Comparison of ENCODE assay signal across 8 mouse cellular contexts in genomic region chr1:182140370-182140769, GRCm38 (mm10). TPM values are rescaled to one million over a fixed set of nuclear protein-coding genes. Genes with fewer than 3 reads are reported as not detected.
DNase-seq lines count a peak whose midpoint lies in the region; ATAC-seq lines count a peak whose summit lies in the region.

No protein-coding gene starts in this region.

- no peaks in the 10 kb centered on the region for H3K9me3 ChIP-seq in embryonic facial prominence, embryonic 12.5 days
- H3K9me3 ChIP-seq in limb, embryonic 13.5 days: no peaks in the 10 kb centered on the region

- no peak overlapping the region for H3K4me3 ChIP-seq in embryonic facial prominence, embryonic 12.5 days
- H3K4me3 ChIP-seq in limb, embryonic 13.5 days: no peak overlapping the region

- WGBS in embryonic facial prominence, embryonic 12.5 days: under 1% methylated on average over 6 of the region's 6 CpGs
- 2% methylated on average over 6 of the region's 6 CpGs for WGBS in limb, embryonic 13.5 days

- peak overlapping the region; percentile 25; the same call in 1 of the 2 replicates for H3K4me2 ChIP-seq in embryonic facial prominence, embryonic 12.5 days (replicated peaks)
- H3K4me2 ChIP-seq in limb, embryonic 13.5 days (replicated peaks): peak overlapping the region; percentile 40

- H3K9ac ChIP-seq in embryonic facial prominence, embryonic 12.5 days: no peak overlapping the region
- no peak overlapping the region; the same call in 1 of the 2 replicates for H3K9ac ChIP-seq in limb, embryonic 13.5 days

- H3K4me1 ChIP-seq in embryonic facial prominence, embryonic 12.5 days: peaks cover 8% of the 10 kb centered on the region; the same call in 1 of the 2 replicates
- H3K4me1 ChIP-seq in limb, embryonic 13.5 days: peaks cover 19% of the 10 kb centered on the region; the same call in 1 of the 2 replicates

- no peaks in the 10 kb centered on the region for H3K27me3 ChIP-seq in embryonic facial prominence, embryonic 12.5 days
- no peaks in the 10 kb centered on the region for H3K27me3 ChIP-seq in limb, embryonic 13.5 days

- no peak for ATAC-seq in embryonic facial prominence, embryonic 12.5 days (ENCODE audit: insufficient number of reproducible peaks, insufficient read depth, low FRiP score, low TSS enrichment)
- ATAC-seq in limb, embryonic 13.5 days (ENCODE audit: low FRiP score, low read depth): peak; percentile 58; the same call in 1 of the 2 replicates

- no peaks in the 10 kb centered on the region for H3K36me3 ChIP-seq in embryonic facial prominence, embryonic 12.5 days
- H3K36me3 ChIP-seq in limb, embryonic 13.5 days: no peaks in the 10 kb centered on the region

- DNase-seq in urinary bladder, adult 18-20 months (ENCODE audit: low spot score in 2 of 2): peak; percentile 34 to 64
- DNase-seq in urinary bladder, postnatal 10 days (ENCODE audit: low spot score): no peak
- peak; percentile 72 for DNase-seq in heart, adult 8-10 months (ENCODE audit: low spot score)
- DNase-seq in kidney, adult 9 months: peak; percentile 77
- peak; percentile 30 to 59 for DNase-seq in monocyte, adult 2 months (ENCODE audit: low read depth in 1 of 2, low spot score in 2 of 2)
- DNase-seq in spleen, postnatal 14 days (ENCODE audit: low spot score in 2 of 2): peak; percentile 47 to 69

- H3K27ac ChIP-seq in embryonic facial prominence, embryonic 12.5 days: no peak overlapping the region
- no peak overlapping the region for H3K27ac ChIP-seq in limb, embryonic 13.5 days

RNA-seq across cellular contexts. Expression of gene Srp9, which starts 15.8 kb away (rescaled TPM):
- polyA plus RNA-seq in embryonic facial prominence, embryonic 12.5 days (2016; fragmentation: Nextera tagmentation; extraction: Ambion mirVana): 166 and 167 TPM in 2 replicates
- total RNA-seq in heart, adult 8-10 months (2022): 10 to 100 TPM; 42.7 to 54.0 (median 47.9) TPM
- 165 and 173 TPM in 2 replicates for polyA plus RNA-seq in limb, embryonic 13.5 days (2015; fragmentation: Nextera tagmentation; extraction: Ambion mirVana)

RNA-seq across cellular contexts. Expression of gene Vmn1r1, which starts 23.9 kb away (rescaled TPM):
- not detected in 2 replicates for polyA plus RNA-seq in embryonic facial prominence, embryonic 12.5 days (2016; fragmentation: Nextera tagmentation; extraction: Ambion mirVana)
- not detected for total RNA-seq in heart, adult 8-10 months (2022)
- polyA plus RNA-seq in limb, embryonic 13.5 days (2015; fragmentation: Nextera tagmentation; extraction: Ambion mirVana): not detected in 2 replicates
